Mouse (Mus musculus) inflammation-experienced regulatory T-cells, adult 6 months (primary cell): ENCODE results near the gene Dbnl. TPM values are rescaled to one million over a fixed set of nuclear protein-coding genes. Genes with fewer than 3 reads are reported as not detected.

ENCODE experiments used
- ATAC-seq: one replicate; pipeline ENCODE4 v1.8.0; 2017
- polyA plus RNA-seq, 3 experiments: library from polyadenylated mRNA; unstranded; fragments of 100-300 nt; shearing (Covaris generic); gene quantifications; one replicate each; pipeline ENCODE4 v1.2.1; 2017

Dbnl gene
- 100 to 1,000 TPM; 127 to 153 (median 139) TPM for polyA plus RNA-seq

GRCm38 (mm10) chr11:5788056-5789014 is at the start of gene Dbnl:
Gene Dbnl (plus strand): TSS chr11:5788488.
- peak; percentile 93 for ATAC-seq

- no peak for ATAC-seq
Measured at GRCm38 (mm10) chr11:5738888-5739632, 49.2 kb upstream of the Dbnl start.

DNA sequence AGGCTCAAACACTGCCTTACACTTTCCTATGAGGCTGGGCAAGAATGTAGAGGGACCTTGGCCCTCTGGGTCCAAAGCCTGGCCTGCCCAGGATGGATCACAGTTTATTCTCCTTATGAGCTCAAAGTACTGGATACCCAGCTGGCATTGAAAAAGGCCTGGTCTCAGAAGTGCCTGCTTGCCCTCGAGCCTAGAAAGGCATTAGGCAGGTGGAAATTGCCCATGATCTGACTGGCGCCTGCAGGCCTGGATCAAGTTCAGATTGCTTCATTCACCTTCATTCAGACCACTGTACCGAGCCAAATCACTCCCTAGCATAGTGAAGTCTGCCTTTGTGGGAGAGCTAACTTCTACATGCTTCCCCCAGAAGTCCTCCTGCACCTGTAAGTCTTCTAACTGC is 48.4 kb upstream of the Dbnl start:
- ATAC-seq, result no peak

- ATAC-seq, result peak; percentile 49
Measured at GRCm38 (mm10) chr11:5740599-5740964, 47.7 kb upstream of the Dbnl start.

DNA sequence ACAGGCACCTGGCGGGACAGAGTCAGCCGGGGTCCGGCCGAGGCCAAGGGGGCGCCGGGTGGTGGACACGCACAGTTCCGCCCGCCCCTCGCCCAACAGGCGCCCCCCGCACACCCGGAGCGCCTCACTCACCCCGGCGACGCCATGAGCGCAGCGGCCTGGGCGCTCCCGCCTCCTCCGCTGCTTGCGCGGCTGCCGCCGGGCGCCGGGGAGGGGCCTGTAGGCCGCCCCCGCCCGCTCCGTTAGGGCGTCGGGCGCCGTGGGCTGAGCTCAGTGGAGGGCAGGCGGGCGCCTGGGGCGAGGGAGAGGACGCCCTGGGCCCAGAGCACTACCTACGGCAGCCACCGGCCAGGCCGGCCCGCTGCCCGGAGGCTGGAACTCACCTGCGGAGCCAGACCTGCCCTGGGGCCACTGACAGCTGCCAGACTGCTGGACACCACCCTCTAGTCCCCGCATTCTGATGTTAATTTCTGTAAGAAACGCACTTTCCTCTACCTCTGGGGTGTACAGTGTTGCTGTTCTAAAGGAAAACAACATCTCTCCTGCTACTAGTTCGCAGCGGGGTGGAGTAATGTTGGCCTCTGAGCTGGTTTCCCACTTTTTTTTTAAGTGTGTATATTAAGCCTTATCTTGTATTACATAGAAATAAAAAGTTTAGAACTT is 47.2 kb upstream of the Dbnl start:
- peak; percentile 91 for ATAC-seq

- ATAC-seq, result no peak
Measured at GRCm38 (mm10) chr11:5742106-5742505, 46.2 kb upstream of the Dbnl start.

DNA sequence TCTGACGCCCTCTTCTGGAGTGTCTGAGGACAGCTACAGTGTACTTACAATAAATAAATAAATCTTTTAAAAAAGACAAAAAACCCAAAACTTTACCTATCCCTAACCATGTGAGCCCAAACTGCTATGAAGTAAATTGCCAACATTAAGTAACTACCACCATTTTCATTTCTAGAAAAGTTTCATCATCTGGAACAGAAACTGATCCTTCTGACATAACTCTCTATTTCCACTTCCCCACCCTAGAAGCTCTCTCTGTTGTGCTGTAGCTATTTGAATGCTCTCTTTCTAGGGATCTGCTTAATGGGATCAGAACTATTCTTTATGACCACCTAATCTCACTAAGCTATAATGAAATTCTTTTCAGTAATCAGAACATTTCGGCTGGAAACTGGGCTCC is 43.3 kb upstream of the Dbnl start:
- ATAC-seq, result no peak

- no peak for ATAC-seq
Measured at GRCm38 (mm10) chr11:5753755-5754154, 34.5 kb upstream of the Dbnl start.

DNA sequence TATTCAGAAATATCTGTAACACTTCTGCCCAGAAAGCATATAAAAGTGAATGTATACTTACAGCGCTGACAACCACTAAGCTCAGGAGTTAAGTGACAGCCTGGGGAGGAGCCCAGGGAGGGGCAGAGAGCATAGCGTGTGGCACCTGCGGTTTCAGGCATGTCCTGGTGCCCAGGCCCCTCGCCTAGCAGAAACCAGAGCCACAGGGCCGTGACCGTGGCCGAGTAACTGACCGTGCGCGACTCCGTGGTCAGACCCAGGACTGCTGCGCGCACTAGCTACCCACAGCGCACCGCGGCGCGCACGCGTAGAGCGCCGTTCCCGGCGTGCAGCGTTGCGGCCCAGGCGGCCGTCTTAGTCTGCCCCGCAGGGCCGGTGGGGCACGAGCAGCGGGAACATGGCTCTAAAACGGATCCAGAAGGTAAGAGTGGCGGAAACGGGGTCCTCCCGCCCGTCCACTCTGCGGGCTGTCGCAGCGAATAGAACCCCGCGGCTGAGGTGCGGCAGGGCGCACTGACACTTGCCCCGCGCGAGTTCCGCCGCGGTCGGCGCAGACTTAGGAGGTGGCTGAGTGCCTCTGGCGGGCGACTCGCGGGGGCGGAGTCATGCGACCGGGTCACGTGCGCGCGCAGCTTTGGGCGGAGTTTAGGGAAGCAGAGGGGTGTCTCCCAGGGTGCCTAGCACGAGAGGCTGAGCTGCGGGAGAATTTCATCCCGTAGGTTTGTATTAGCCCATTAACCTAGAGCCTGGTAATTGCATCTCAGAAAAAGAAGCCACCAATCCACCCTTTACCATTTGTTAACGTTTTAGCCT is 26.3 kb upstream of the Dbnl start, which contains the start of gene Urgcp:
TSS of gene Urgcp (minus strand) at position 557 of the 813 bp plus-strand sequence.
- peak; percentile 94 for ATAC-seq

DNA sequence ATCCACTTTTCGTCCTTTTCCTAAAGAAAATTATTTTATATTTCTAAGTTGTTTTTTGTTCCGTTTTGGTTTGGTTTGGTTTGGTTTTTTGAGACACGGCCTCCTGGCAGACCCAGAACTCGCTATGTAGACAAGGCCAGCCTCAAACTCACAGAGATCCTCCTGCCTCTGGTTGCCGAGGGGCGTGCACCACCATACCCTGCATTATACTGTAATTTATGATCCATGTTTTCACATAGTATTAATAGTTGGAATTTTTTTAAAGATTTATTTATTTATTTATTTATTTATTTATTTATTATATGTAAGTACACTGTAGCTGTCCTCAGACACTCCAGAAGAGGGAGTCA is 25.7 kb upstream of the Dbnl start:
- no peak for ATAC-seq

DNA sequence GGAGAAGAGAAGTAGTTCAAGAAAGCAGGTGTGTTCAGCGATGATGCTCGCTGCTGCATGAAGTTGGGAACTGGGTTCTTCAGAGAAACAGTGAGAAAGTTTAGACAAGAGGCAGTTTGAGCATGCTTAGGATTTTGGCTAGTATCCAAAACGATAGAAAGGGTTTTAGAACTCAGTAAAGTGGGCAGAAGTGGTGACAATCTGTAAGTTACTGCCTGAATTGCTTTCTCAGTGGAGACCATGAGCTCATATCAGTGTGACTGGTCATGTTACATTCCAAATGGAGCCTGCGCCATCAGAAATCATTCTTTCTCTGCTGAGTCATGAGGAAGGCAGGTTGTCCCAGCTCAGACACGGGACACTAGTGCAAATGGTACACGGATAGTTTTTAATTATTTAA is 22.3 kb upstream of the Dbnl start:
- ATAC-seq, result no peak

DNA sequence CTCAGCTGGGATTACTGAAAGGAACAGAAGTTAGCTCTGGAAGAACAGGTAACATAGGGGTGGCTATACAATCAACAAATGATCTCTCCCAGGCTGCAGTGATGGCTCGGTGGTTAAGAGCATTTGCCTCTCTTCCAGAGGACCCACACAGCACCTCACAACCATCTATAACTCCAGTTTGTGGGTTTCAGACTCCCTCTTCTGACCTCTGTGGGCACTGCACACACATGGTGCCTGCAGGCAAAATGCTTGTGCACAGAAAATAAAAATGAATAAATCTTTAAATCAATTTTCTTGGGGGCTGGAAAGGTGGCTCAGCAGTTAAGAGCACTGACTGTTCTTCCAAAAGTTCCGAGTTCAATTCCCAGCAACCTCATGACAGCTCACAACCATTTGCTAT is 9.8 kb upstream of the Dbnl start:
- ATAC-seq, result no peak

- ATAC-seq, result no peak
Measured at GRCm38 (mm10) chr11:5780035-5780499, 8.2 kb upstream of the Dbnl start.

DNA sequence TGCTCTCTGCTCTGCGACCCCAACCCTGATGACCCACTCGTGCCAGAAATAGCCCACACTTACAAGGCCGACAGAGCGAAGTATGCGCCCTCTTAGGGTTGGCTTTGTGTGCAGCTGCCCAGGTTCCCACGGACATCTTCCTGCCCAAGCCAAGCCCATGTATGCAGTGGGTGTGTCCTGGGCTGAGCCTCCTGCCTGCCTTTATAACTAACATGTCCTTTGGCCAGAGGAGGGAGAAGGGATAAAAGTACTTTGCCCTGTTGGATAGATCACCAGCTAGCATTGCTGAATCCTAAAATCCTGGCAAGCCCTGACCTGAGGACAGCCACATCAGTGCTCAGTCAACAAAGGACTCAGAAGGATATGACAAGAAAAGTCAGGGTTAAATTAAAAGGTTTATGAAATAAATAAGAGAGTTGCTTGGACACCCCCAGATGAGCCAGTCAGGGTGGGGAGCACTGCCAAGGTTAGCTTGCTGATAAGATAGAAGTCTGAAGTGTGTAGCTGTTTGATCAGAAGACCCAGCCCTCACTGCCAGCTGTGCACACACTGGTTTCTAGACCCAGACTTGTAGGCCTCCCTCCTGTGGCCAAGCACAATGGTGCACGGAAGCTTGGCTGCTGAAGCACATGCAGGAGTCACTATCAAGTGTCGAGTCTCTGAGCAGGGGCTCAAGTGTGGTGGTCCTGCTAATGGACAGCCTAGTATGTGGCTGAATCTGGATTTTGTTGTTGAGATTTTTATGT is 5.9 kb upstream of the Dbnl start:
- no peak for ATAC-seq

DNA sequence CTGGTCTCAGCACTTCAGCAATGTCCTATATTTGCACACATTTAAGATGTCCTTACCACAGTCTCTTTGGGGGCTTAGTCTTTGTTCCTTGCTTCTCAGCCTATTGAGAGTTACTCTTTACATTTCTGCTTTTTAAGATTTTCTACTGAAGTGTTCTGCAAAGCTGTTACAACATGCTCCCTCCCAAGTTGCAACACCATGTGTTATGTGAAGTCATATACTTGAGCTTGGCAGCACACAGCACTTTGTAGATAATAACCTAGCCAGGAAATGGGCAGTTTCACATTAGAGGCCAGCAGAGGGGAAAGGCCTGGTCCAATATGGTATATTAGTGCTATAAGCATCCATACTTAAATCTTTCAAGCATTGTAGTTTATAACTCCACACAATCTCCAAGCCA is 2.6 kb upstream of the Dbnl start:
- no peak for ATAC-seq

DNA sequence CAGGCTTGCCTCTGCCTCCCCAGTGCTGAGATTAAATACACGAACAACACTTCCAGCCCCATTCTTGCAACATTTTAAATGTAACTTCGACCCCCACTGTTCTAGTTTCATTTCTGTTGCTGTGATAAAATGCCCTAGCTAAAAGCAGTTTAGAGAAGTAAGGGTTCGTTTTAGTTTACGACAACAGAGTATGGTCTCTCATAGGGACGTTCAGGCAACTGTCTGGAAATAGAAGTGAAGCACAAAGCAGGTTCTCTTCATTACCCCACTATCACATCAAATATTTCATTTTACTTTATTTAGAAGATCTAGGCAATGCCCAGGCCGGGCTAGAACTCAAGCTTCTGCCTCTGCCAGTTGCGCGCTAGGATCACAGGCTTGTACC is 625 bp upstream of the Dbnl start:
- ATAC-seq, result no peak

DNA sequence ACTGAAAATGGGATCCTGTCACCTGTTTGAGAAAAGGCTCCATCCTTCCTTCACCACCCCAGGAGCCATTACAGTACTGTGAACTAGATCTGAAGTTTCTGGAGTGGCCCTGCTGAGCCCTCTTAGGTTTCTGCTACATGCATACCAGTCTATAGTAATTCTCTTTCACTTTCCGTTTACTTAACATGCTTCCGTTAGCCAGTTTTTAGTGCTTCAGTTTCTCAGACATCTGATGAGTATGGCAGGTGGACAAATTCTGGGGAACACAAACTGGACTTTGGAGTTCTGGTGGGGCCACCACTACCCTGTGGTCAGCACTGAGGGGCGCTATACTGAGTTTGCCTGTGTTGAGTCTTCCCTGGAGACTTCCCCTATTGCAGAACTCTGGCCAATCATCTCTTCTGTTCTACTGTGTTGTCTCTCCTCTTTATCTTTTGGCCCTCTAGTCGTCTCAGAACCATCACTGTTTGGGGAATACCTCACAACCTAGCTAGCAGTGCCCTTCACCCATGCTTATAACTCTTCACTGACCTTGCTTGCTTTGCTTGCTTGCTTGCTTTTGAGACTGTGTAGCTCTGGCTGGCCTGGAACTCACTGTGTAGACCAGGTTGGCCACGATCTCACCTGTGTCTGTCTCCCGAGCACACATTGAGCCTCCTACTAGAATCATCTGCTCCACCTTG is 924 bp downstream of the Dbnl start:
- ATAC-seq, result peak; percentile 49

GRCm38 (mm10) chr11:5789754-5790333 is 1.6 kb downstream of the Dbnl start:
- no peak for ATAC-seq

- ATAC-seq, result no peak
Measured at GRCm38 (mm10) chr11:5790431-5790830, 2.1 kb downstream of the Dbnl start.

- no peak for ATAC-seq
Measured at GRCm38 (mm10) chr11:5795290-5795689, 7.0 kb downstream of the Dbnl start.

DNA sequence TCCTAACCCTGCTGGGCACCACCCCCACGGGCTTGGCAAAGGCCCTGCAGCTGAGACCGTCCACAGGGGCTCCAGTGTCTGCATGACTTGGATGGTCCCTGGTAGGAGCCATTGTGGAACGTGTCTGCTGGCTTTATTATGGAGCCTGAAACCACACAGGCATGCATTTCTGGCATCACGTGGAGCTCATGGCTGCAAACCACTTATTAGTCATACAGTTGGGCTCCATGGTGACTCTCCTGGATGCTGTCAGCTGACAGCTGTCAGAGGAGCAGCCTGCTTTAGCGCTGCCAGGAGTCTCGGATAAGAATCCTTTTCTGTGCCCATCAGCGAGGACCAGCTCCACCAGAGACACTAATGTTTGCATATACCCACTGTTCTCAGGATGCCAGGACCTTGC is 7.4 kb downstream of the Dbnl start:
- ATAC-seq, result no peak
